Mouse (Mus musculus): ENCODE results near the gene Ccdc185.

GRCm38 (mm10) chr1:182747081-182747480 lies 1.9 kb downstream of the Ccdc185 start:
- TF ChIP-seq CTCF (IDR thresholded peaks at IDR 0.05; ENCODE audit: insufficient read depth, low read depth, low read length), result no peak
- TF ChIP-seq POLR2A (IDR thresholded peaks at IDR 0.05; ENCODE audit: insufficient read depth, low read depth, low read length), result no peak

Data from olfactory bulb, adult 2 months (tissue).